Mouse (Mus musculus) cerebellum, postnatal 14 days (tissue): Measurements from ENCODE around the gene Stard9.

Experiments used
- DNase-seq, 2 experiments: peaks; one replicate each; pipeline ENCODE4 v3.0.0; 2021; ENCODE audit warnings: mixed read lengths in 2 of 2

Stard9 gene

DNA sequence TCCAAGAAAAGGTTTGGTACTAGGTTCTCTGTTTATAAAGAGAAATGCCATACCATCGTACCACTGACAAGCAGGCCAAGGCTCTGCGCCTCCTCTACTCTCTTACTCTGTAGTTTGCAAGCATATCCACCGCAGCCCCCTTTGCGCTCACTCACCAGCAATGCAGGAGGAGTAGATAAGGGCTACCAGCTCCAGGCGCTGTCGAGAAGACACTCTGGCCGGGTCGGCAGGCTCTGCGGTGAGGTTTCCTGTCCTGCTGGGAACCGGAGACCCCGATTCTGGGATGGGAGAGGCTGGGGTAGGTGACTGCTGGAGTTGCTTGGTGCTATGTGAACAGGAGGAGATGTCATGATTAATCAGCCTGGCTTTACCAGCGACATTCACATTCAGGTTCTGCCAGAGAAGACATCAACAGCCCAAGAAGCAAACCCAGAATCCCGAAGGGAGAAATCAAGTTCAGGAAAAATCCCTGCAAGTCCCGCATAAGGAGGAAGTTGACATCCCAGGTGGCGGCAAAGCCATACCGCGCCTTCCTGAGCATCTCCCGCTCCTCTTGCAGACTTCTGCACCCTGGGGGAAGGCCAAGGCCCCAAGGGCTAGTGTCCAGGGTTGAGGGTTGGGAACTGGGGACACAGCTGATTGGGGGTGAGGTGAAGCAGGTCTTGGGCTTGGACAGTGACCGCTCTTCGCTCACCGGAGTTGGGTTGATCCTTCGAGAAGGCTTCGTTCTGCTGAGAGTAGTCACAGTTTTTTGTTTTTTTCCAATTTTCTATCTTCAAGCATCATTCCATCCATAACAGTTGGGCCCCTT, 101.1 kb downstream of the Stard9 start:
- DNase-seq = peak; percentile 29 to 33

DNA sequence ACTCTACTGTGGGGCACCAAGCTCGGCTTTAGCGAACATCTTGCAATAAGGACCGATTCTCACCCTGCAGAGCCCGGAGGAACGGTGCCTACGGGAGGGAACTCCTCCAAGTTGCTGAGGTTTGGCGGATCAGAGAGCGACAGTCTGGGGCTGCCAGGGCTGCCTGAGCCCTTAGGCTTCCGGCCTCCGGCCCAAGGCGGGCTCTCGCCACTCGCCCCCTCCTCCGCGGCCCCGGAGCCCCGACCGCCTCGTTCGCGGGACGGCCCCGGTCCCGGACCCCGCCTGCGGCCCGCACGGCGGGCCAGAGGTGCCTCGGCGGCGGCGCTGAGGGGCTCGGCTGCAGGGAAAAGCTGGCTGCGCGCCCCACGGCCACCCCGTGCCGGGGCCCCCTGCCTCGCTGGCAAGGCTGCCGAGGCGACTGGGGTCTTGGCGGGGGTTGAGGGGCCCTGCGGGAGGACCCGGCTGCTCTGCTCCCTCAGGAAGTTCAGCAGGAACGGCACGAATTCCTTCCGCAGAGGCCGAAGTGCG, 101.8 kb downstream of the Stard9 start:
- peak in 1 of 2 experiments; percentile 53 for DNase-seq

GRCm38 (mm10) chr2:120731167-120731862, 102.4 kb downstream of the Stard9 start:
- DNase-seq = peak; percentile 94 to 95

GRCm38 (mm10) chr2:120731877-120732530, 103.1 kb downstream of the Stard9 start:
- no peak for DNase-seq

DNA sequence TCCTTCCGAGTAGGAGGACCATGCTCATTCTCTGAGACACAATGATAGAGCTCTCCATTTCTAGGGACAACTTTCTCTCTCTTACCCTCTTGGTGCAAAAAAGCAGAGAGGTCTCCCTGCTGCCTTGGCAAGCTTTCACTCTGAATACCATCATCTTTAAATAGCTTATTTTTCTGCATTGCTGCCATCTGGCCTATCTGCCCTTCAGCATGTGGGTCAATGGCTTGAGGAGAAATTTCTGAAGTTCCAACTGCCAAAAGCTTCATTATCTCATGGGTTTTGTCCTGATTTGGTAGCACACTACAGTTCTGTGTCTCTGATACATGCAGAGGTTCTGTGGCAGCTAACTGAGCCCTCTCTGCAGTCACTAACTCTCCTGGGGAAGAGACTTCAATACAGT, 116.6 kb downstream of the Stard9 start:
- DNase-seq = no peak

- no peak for DNase-seq
Observed at GRCm38 (mm10) chr2:120748041-120748440, 119.1 kb downstream of the Stard9 start.

GRCm38 (mm10) chr2:120761922-120762321, 133.0 kb downstream of the Stard9 start:
- no peak for DNase-seq

DNA sequence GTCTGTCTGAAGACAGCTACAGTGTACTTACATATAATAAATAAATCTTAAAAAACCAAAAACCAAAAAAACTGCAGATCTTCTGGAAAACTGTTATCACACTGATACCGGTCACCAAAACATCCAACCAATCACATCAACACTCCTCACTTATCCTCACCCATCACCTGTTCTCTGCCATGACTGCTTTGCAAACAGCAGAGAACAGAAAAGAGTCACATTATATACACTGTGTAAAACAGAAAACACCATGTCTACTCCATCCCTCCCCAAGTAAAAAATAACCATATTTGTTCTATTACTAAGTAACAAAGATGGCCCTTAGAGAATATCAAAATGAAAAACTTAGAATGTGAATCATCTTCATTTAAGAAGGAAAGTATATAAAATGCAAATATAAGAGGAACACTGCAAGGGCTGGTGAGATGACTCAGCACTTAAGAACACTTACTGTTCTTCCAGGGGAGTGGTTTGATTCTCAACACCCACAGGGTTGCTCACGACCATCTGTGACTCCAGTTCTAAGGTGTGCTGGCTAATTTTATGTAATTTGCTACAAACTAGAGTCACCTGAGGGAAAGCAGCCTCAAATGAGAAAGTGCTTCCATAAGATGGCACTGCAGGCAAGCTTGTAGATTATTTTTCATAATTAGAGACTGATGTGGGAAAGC, 141.5 kb downstream of the Stard9 start:
- no peak for DNase-seq
